Mouse (Mus musculus) spleen, adult 2 months (tissue): ENCODE data around the gene Pigu.

Experiments
- CTCF ChIP-seq: fragments of 200-500 bp; IDR thresholded peaks from 2 replicates; pipeline ENCODE4 v1.5.1; 2011; ENCODE audit warnings: mild to moderate bottlenecking, inconsistent platforms; ENCODE audit not compliant: insufficient read depth, insufficient read length, insufficient replicate concordance; ENCODE audit errors: extremely low read depth
- POLR2A ChIP-seq: fragments of 200-500 bp; IDR thresholded peaks from 2 replicates; pipeline ENCODE4 v1.6.1; 2011; ENCODE audit warnings: low read depth, low read length, inconsistent platforms

GRCm38 (mm10) chr2:155242296-155242855 is 114.9 kb downstream of the Pigu start:
- no peak for TF ChIP-seq CTCF
- TF ChIP-seq POLR2A = no peak
